Mouse (Mus musculus): ENCODE data around the gene Oard1. TPM values are rescaled to one million over a fixed set of nuclear protein-coding genes. Genes with fewer than 3 reads are reported as not detected.

Gene Oard1
- polyA plus RNA-seq, 1 experiment from 2014 or later = 29.4 TPM

DNA sequence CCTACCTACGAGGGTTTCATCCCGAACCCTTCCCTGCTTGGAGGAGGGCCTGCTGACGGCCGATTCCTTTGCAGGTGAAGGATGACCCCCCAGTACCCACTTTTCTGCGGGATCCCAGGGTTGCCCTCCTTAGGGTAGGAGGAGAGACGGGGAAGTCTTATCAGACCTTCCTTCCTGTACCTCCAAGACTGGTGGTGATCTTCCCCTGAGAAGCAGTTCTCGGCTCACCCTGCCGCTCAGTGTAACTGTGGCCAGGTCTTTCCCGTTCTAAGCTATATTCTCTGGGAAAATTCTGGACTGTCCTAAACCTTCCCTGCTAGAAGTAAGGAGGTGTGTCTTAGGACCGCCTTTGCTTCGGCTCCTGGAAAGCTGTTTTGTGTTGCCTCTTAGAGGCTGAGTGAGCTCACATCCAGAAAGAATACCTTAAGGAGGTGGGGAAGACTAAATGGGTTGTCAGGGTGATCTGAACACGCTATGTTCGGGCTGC is 528 bp downstream of the Oard1 start:
- WGBS = 0% methylated on average over 13 of the region's 13 CpGs
- ATAC-seq (ENCODE audit: low FRiP score) = peak; percentile 16
- Histone ChIP-seq H3K27ac (replicated peaks) (peak overlapping the region; percentile 99), H3K4me1 (peaks cover 32% of the 10 kb centered on the region), H3K9ac (replicated peaks) (peak overlapping the region; percentile 66), H3K4me3 (replicated peaks) (peak overlapping the region; percentile 90), H3K9me3 (replicated peaks) (no peaks in the 10 kb centered on the region), H3K36me3 (peaks cover 7% of the 10 kb centered on the region; the same call in 1 of the 2 replicates), H3K27me3 (replicated peaks) (no peaks in the 10 kb centered on the region), H3K4me2 (peak overlapping the region; percentile 85)

DNA sequence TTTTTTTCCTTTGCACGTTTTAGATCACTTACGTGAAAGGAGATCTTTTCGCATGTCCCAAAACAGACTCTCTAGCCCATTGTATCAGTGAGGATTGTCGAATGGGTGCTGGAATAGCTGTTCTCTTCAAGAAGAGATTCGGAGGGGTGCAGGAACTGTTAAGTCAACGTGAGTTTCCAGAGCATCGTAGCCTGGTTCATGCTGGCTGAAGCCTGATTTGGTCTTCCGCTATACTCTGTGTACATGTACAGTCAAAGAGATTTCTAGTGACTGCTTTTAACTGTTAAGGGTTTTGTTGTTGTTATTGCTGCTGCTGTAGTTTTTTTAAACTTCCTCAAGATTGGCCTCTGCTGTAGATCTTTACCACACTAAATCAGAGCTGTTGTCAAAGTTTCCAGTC is 1.4 kb downstream of the Oard1 start:
- peak overlapping the region; percentile 85 for H3K4me2 ChIP-seq
- H3K4me3 ChIP-seq (replicated peaks) = peak overlapping the region; percentile 90
- H3K9me3 ChIP-seq (replicated peaks) = no peaks in the 10 kb centered on the region
- peaks cover 10% of the 10 kb centered on the region; the same call in 1 of the 2 replicates for H3K36me3 ChIP-seq
- peak overlapping the region; percentile 99 for H3K27ac ChIP-seq (replicated peaks)
- ATAC-seq (ENCODE audit: low FRiP score) = no peak
- no peaks in the 10 kb centered on the region for H3K27me3 ChIP-seq (replicated peaks)
- H3K4me1 ChIP-seq = peaks cover 32% of the 10 kb centered on the region
- 45% methylated on average over 8 of the region's 8 CpGs for WGBS
- peak overlapping the region; percentile 20; the same call in 1 of the 2 replicates for H3K9ac ChIP-seq (replicated peaks)

DNA sequence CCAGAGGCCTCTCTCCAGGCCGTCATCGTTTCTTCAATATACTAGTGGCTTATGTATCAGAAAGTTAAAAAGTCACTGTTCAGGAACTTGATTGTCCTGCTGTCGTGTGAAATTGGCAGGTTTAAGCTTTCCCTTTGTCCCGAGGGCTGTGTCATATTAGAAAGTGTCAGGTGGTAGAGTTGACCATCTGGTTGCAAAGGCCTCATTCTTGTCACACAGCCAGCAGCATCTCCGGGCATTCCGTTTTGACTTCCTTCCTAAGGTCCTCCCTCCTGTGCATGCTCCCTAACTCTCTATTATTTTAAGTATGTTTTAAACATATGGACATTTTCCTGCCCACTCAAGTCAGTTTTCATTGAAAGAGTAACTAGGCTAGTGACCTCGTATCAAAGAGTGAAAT is 6.2 kb downstream of the Oard1 start:
- ATAC-seq (ENCODE audit: low FRiP score) = no peak
- Histone ChIP-seq H3K4me3 (replicated peaks) (no peak overlapping the region), H3K4me1 (peaks cover 12% of the 10 kb centered on the region), H3K4me2 (no peak overlapping the region), H3K9me3 (replicated peaks) (no peaks in the 10 kb centered on the region), H3K36me3 (peaks cover 10% of the 10 kb centered on the region; the same call in 1 of the 2 replicates), H3K27me3 (replicated peaks) (no peaks in the 10 kb centered on the region), H3K27ac (replicated peaks) (no peak overlapping the region), H3K9ac (replicated peaks) (no peak overlapping the region)
- 84% methylated on average over 7 of the region's 7 CpGs for WGBS

DNA sequence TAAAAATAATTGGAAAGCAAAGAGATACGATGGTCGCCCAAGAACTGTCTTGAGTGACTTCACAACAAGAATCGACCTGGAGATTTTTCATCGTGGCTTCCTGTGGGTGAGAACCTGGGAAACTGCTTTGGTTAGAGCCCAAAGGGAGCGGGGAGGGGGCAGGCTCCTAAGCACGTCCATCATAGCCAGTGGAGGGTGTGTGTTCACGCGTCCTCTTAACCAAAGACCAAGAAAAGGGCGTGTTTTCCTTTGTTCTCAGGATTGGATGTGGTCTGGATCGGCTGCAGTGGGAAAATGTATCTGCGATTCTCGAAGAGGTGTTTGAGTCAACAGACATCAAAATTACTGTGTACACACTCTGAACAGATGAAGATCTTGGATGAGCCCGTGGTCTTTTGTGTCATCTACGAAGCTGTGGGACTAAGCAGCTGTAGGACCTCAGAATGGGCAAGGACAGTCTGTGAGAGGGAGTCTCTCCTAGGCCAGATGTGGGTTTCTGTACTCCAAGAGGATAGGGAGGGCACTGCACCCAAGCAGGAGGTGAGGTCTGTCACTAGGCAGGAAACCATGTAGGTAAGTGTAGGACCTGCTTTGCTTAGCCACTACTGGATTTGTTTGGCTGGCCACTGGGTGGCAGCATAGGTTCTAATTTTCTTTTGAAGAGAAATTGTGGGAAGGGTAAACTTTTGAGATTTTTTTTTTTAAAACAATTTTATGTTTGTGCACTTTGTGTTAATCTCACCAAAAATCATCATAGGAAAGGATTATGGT is 6.8 kb downstream of the Oard1 start:
- no peak overlapping the region for H3K27ac ChIP-seq (replicated peaks)

DNA sequence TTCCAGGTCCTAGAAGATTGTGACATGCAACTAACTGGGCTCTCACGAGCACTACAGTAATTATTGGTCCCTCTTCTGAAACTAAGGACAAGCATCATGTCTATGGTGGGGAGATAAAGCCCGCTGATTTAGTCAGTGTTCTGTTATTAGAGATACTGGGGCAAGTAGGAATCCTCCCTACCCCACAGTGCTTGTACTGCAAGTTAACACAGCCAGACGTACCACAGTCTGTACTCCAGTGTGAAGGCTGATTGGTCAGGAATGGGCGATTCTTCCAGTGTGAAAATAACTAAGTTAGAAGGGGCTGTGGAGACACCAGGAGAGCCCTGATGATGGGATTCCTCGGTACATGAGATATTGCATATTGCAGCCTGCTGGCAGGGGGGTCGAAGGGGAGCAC is 7.7 kb downstream of the Oard1 start:
- no peak overlapping the region for H3K4me3 ChIP-seq (replicated peaks)
- no peaks in the 10 kb centered on the region for H3K27me3 ChIP-seq (replicated peaks)
- H3K9me3 ChIP-seq (replicated peaks) = no peaks in the 10 kb centered on the region
- no peaks in the 10 kb centered on the region for H3K4me1 ChIP-seq
- H3K4me2 ChIP-seq = no peak overlapping the region
- H3K9ac ChIP-seq (replicated peaks) = no peak overlapping the region
- H3K27ac ChIP-seq (replicated peaks) = no peak overlapping the region
- H3K36me3 ChIP-seq = peaks cover 10% of the 10 kb centered on the region; the same call in 1 of the 2 replicates
- no peak for ATAC-seq (ENCODE audit: low FRiP score)
- 97% methylated on average over 6 of the region's 6 CpGs for WGBS

More for the DNA sequence above, 6.8 kb downstream of the Oard1 start:
- Histone ChIP-seq H3K27me3 (replicated peaks) (no peaks in the 10 kb centered on the region), H3K9me3 (replicated peaks) (no peaks in the 10 kb centered on the region), H3K4me3 (replicated peaks) (no peak overlapping the region), H3K36me3 (peaks cover 10% of the 10 kb centered on the region; the same call in 1 of the 2 replicates), H3K4me1 (peaks cover 6% of the 10 kb centered on the region), H3K9ac (replicated peaks) (no peak overlapping the region), H3K4me2 (no peak overlapping the region)
- WGBS = 89% methylated on average over 14 of the region's 14 CpGs
- peak; percentile 79 for ATAC-seq (ENCODE audit: low FRiP score)

DNA sequence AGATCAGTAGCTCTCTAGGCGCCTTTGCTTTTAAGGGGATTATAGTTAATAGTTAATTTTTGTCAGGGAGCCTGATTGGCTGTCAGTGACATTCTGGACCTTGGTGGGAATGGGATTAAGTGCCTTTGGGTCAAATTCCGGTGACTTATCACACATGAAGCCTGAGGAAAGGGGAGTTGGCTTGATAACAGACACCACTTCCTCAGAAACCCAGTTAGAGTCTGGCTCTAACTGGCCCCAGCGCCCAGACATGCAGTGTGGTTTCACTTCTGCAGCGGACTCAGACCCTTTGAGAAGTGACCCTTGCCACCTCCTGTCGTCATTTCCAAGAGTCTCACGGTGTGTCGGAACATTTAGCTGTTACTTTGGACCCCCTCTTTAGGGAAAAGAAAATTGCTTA is 8.4 kb downstream of the Oard1 start:
- no peak overlapping the region for H3K9ac ChIP-seq (replicated peaks)
- peaks cover 10% of the 10 kb centered on the region; the same call in 1 of the 2 replicates for H3K36me3 ChIP-seq
- H3K27ac ChIP-seq (replicated peaks) = no peak overlapping the region
- no peaks in the 10 kb centered on the region for H3K9me3 ChIP-seq (replicated peaks)
- H3K27me3 ChIP-seq (replicated peaks) = no peaks in the 10 kb centered on the region
- no peak overlapping the region for H3K4me3 ChIP-seq (replicated peaks)
- H3K4me2 ChIP-seq = no peak overlapping the region
- H3K4me1 ChIP-seq = no peaks in the 10 kb centered on the region
- 86% methylated on average over 7 of the region's 7 CpGs for WGBS
- no peak for ATAC-seq (ENCODE audit: low FRiP score)

DNA sequence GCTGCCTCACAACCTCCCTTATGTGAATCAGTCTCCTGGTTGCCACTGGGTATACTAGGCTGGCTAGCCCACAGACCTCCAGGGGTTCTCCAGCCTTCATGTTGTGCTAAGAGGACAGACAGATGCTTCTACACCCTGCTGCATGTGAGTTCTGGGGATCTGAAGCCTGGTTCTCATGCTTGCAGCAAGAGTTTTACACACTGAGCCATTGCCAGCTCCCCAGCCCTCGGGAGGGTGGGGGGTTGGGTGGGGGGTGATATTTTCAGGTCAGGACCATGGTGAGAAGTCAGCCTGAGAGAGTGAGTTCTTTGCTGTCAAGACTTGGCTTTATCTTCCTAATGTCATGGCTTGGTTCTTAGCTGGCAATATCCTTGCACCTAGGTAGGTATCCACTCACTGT is 9.0 kb downstream of the Oard1 start:
- H3K9ac ChIP-seq (replicated peaks) = no peak overlapping the region
- no peak overlapping the region for H3K4me3 ChIP-seq (replicated peaks)
- no peak for ATAC-seq (ENCODE audit: low FRiP score)
- H3K9me3 ChIP-seq (replicated peaks) = no peaks in the 10 kb centered on the region
- no peak overlapping the region for H3K4me2 ChIP-seq
- WGBS = 100% methylated on average over 1 of the region's 1 CpGs
- H3K27me3 ChIP-seq (replicated peaks) = no peaks in the 10 kb centered on the region
- no peak overlapping the region for H3K27ac ChIP-seq (replicated peaks)
- no peaks in the 10 kb centered on the region for H3K4me1 ChIP-seq
- peaks cover 10% of the 10 kb centered on the region; the same call in 1 of the 2 replicates for H3K36me3 ChIP-seq

DNA sequence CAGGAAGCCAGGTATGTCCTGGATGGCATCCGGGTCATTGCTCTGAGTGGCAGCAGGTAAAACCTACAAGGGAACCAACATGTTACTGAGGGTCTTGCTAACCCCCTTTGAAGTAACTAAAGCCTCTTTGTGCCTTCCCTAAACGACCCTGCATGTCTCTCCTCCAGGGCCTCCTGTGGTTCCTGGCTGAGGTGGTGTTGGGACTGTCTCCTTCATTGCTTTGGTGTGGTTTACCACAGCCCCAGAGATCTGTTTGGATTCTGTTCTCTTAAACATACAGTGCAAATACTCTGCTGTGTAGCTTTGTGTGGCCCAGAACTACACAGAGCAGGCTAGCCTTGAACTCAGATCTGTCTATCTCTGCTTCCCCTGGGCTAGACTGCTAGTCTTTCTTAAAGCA is 9.8 kb downstream of the Oard1 start:
- no peaks in the 10 kb centered on the region for H3K9me3 ChIP-seq (replicated peaks)

DNA sequence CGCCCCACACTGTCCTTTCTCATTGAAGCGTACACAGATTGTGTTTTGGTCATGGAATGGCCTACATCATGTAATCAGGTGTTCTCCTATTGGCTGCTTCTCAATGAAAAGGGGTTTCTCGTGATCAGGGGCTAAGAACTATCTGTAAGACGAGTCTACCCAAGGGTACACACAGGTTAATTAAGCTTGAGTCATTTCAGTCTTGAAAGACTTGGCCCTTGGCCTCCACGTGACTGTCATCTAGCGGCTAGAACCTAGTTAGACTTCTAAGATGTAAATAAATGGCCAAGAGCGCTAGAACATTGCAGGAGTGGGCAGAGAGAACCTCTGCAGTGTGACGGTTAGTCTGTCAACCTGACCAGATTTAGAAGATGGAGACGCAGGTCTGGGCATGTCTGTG is 14.4 kb downstream of the Oard1 start:
- Histone ChIP-seq H3K4me2 (no peak overlapping the region), H3K9me3 (replicated peaks) (no peaks in the 10 kb centered on the region), H3K27ac (replicated peaks) (no peak overlapping the region), H3K36me3 (no peaks in the 10 kb centered on the region), H3K9ac (replicated peaks) (no peak overlapping the region), H3K27me3 (replicated peaks) (no peaks in the 10 kb centered on the region), H3K4me1 (peaks cover 7% of the 10 kb centered on the region), H3K4me3 (replicated peaks) (no peak overlapping the region)
- WGBS = 92% methylated on average over 9 of the region's 9 CpGs
- no peak for ATAC-seq (ENCODE audit: low FRiP score)

More for the DNA sequence above, 9.8 kb downstream of the Oard1 start:
- H3K4me1 ChIP-seq = no peaks in the 10 kb centered on the region
- H3K9ac ChIP-seq (replicated peaks) = no peak overlapping the region
- no peak overlapping the region for H3K4me3 ChIP-seq (replicated peaks)
- H3K27me3 ChIP-seq (replicated peaks) = no peaks in the 10 kb centered on the region
- peaks cover 6% of the 10 kb centered on the region; the same call in 1 of the 2 replicates for H3K36me3 ChIP-seq
- H3K27ac ChIP-seq (replicated peaks) = no peak overlapping the region
- WGBS = 64% methylated on average over 2 of the region's 2 CpGs
- ATAC-seq (ENCODE audit: low FRiP score) = no peak
- H3K4me2 ChIP-seq = no peak overlapping the region

DNA sequence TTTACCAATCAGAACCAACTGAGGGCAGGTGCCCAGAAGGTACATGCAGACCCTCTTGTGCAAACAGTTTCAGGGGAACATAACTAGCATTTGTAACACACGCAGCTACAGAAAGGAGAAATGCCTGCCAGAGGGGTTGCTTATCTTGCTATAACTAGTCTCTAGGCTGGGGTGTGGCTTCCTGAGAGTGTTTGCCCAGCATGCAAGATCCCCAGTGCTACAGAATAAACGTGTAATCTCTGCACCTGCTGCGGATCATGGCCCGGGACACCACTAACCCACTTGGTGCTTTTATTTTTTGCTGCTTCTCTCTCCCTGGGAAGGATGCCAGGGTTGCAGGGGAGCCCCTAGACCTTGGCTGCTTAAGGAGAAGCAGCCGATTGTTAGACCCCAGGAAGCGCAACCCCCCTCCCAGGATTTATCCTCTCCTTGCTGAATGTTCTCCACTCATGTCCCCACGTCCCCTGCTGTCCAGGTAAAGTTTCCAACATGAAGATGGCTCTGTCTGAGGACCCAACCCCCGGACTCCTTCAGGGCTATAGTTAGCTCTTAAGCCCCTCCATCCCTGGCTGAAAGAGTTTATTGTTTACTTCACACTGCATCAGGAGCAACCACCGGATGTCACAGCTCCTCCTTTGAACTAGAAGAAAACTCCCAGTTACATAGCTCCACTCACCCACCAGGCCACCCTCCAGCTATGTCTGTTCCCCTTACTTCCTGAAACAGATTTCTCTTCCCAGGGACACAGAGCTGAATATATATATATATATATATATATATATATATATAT is 16.2 kb downstream of the Oard1 start:
- no peak for ATAC-seq (ENCODE audit: low FRiP score)
- no peaks in the 10 kb centered on the region for H3K9me3 ChIP-seq (replicated peaks)
- 51% methylated on average over 9 of the region's 9 CpGs for WGBS
- no peaks in the 10 kb centered on the region for H3K36me3 ChIP-seq
- no peak overlapping the region for H3K4me3 ChIP-seq (replicated peaks)
- peaks cover 7% of the 10 kb centered on the region for H3K4me1 ChIP-seq
- H3K27me3 ChIP-seq (replicated peaks) = no peaks in the 10 kb centered on the region
- H3K27ac ChIP-seq (replicated peaks) = no peak overlapping the region
- H3K4me2 ChIP-seq = no peak overlapping the region
- H3K9ac ChIP-seq (replicated peaks) = no peak overlapping the region

DNA sequence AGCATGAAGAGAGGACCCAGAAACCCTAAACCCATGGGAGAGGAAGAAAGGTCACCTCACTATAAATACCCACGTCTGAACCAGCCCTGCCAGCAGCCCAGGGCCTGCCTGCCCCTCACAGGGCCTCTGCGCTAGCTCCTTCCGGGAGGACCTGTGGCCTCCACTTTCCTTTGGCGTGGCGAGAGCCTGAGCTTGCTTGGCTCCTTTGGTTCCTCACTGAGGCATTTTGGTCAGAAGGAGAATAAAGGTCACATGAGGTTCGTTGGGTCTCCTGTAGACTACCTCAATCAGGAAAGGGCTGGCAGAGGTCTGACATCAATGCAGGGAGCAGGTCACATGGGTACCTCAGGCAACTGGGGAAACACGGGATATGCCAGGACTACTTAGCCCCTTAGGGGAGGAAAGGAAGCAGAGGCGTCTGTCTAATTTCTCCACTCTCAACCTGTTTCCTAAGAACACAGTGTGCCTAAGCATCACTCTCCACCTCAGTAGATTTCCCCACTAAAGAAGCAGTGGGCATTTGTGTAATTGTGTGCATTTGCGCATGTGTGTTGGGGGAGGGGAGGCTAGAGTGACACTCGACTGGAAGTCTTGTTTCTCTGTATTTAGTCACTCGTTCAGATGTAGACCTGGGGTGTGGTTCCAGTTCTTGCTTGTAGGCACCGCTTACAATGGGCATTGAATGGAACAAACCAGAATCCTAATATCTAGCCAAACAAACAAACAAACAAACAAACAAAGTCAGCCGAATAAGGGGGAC is 17.4 kb downstream of the Oard1 start:
- H3K4me3 ChIP-seq (replicated peaks) = no peak overlapping the region

More for the DNA sequence above, 17.4 kb downstream of the Oard1 start:
- Histone ChIP-seq H3K27me3 (replicated peaks) (no peaks in the 10 kb centered on the region), H3K4me1 (peaks cover 7% of the 10 kb centered on the region), H3K9me3 (replicated peaks) (no peaks in the 10 kb centered on the region), H3K27ac (replicated peaks) (no peak overlapping the region), H3K4me2 (no peak overlapping the region), H3K36me3 (no peaks in the 10 kb centered on the region), H3K9ac (replicated peaks) (no peak overlapping the region)
- 74% methylated on average over 13 of the region's 13 CpGs for WGBS
- no peak for ATAC-seq (ENCODE audit: low FRiP score)
